Mouse (Mus musculus) ovary, postnatal 10 days (tissue): ENCODE data around the gene Tex101.
"Not testable (repeated sequence)": the region's sequence is repeated elsewhere in the genome, so short reads cannot be mapped to it uniquely, and the experiment has no call there.

Experiments
- DNase-seq: peaks from one replicate; pipeline ENCODE4 v3.0.0; 2022; ENCODE audit warnings: low spot score

Tex101 gene

DNA sequence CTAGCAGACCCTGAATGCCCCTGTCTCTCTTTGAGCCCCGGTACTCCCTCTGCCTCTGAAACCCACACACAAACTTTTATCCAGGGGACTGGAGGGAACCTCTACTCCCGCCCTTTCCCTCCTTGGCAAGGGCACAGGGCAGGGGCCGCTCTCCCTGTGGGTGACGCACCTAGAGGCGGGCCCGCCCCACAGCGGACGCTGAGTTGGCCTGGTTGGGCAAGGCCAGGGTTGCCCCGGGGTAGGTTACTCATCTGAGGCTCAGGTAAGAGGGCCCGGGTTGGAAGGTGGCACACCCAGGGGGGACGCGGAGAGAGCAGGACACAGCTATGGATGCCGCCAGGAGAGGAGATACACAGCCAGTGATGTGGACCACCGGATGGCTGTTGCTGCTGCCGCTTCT lies 40.2 kb downstream of the Tex101 start, which contains the start of gene Lypd3:
Gene Lypd3 (plus strand): TSS at position 287 of the 400 bp plus-strand sequence.
- DNase-seq, result no peak

DNA sequence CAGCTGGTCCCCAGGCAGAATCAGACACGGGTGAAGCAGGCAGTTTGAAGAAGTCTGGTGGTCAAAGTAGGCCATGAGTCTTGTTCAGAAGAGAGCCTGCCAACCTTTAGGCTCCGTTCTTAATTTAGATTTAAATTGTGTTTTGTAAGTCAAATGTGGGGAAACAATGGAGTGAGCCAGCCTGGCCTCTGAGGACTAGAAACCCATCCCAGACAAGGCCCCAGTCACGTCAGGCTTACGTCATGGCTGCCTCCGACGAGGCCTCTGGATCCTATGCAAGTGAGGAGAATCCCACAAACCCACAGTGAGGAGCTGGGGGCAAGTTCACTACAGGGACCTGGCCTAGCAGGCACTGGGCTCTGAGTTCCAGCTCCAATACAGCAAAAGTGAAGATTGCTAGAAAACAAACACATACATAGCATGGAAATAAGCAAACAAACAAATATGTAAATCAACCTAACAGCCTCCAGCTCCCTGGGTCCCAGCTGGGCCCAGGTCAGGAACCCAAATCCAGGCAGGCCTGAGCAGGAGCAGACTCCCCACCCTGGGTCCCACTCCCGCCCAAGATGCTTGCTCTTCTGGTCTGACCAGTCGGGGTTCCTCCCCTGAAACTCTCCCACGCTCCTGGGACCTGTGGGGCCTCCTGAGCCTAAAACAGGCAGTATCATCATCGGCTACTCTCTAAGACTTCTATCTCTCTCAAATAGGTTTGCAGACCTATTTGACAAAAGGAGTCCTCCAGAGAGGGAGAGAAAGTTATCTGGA lies 46.2 kb downstream of the Tex101 start:
- no peak for DNase-seq

DNA sequence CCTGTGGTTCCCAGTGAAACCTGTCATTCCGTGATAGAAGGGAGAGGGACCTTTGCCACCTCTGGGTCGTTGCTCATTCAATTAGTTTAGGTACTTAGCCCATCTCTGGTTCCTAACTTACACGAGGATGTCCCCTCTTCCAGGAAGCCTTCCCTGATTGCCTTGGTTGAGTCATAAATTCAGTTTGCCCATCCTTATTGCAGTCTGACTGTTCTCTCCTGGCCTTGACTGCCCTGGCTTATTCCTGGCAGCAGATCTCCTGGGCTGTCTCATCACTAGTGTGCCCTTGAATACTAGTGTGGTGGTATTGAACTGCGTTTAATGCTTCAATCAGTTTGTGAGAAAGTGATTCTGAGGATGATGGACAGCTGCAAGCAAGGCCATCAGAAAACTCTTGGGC lies 46.8 kb downstream of the Tex101 start:
- no peak for DNase-seq

DNA sequence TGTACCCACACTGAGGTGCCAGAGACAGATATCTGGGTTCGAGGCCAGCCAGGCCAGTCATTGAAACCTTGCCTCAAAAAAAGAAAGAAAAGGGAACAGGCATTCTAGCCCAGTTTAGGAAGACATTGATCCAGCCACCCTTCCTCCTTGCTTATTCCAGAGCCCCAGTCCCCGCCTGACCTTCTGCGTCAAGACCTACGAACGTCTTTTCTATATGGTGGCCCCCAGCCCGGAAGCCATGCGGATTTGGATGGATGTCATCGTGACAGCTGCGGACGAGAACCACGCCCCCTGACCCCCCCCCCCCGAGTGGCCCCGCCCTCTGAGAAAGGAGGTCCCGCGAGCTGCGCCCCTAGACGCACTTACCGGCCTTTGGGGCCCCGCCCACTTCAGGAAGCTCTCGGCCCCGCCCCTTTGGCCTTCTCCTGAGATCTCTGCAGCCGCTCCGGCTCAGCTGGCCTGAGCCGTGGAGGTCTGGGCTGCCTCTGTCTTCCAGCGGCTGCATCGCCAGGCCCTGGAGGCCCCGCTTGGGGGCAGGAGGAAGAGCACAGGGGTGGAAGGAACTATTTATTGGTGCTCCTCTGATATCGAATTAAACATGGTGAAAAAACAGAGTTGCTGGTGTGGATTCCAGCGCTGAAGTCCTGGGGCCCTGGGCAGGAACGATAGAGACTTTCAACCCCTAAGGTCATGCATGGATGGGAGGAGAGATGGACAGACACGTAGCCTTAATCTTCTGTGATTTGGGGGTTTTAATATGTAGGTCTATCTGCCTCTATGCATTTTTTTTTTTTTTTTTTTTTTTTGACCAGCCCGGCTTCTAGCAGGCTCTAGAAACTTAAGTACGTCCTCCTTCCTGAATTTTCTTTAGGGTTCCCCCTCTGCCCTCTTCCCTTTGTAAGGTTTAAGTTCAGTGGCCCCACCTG lies 47.5 kb downstream of the Tex101 start:
- peak; percentile 61 for DNase-seq

DNA sequence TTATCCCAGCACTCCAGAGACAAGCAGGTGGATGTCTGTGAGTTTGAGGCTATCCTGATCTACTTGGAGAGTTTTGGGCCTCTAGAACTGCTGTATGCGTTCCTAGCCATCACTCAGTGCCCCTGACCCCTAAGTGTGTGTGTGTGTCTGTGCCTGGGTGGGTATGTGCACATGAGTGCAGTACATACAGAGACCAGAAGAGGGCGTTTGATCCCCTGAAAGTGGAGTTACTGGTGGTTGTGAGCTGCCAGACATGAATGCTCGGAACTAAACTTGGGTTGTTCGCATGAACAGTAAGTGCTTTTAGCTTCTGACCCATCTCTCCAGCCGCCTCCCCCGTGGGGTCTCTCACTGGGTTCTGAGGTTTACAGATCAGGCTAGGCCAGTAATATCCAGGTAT lies 53.5 kb downstream of the Tex101 start:
- no peak for DNase-seq

GRCm38 (mm10) chr7:24621193-24621592 lies 55.3 kb downstream of the Tex101 start:
- no peak for DNase-seq

GRCm38 (mm10) chr7:24619671-24620397 lies 56.6 kb downstream of the Tex101 start:
- DNase-seq, result no peak

- DNase-seq, result not testable (repeated sequence)
Observed at GRCm38 (mm10) chr7:24618374-24618773, 58.1 kb downstream of the Tex101 start.
